Comparison of ENCODE assay signal across 8 mouse cellular contexts in the genomic region with DNA sequence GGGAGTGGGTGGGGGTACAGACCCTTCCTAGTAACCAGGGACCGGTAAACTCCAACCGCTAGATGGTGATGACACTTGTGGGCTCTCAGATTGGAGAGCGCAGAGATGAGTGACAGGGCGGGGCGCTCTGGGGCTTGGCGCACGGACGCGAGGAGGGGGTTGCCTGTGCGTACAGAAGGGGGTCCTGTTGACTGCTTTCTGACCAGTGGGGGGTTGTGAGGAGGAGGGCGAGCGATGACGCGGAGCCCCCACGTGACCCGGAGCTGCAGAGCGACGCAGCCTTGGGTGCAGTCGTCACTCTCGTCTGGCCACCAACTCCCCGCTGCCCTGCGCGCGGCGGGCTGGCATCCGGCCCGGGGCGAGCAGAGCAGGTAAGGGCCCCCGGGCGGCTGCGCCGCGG. TPM values are rescaled to one million over a fixed set of nuclear protein-coding genes. Genes with fewer than 3 reads are reported as not detected.
A peak's percentile ranks its signal among the peaks of the same experiment; 100 is the strongest.
DNase-seq lines count a peak whose midpoint lies in the region; ATAC-seq and TF ChIP-seq lines count a peak whose summit lies in the region.

Armcx4 (plus strand) TSS at position 253 of the 400 bp plus-strand sequence.

- peak; percentile 18 for DNase-seq in NIH3T3 (ENCODE audit: low read depth)
- peak; percentile 83 for DNase-seq in cerebellum, adult 2 months
- peak; percentile 78 for DNase-seq in heart, postnatal 4 days
- DNase-seq in layer of hippocampus, adult 18-20 months (ENCODE audit: low spot score in 2 of 2): peak; percentile 50 to 68
- peak; percentile 46 for DNase-seq in thymus, adult 2 months

- WGBS in cerebellum, adult 2 months: 11% methylated on average over 25 of the region's 33 CpGs
- WGBS in liver, embryonic 16.5 days (ENCODE audit: insufficient replicate concordance): 10% methylated on average over 31 of the region's 33 CpGs
- 12% methylated on average over 15 of the region's 33 CpGs for WGBS in neural tube, embryonic 13.5 days
- WGBS in thymus, adult 2 months: 3% methylated on average over 18 of the region's 33 CpGs

- peak within 1 kb of the TSS; percentile 49 for H3K4me2 ChIP-seq in liver, embryonic 16.5 days (ENCODE audit: low read depth, low read length)
- peak within 1 kb of the TSS; percentile 67 for H3K4me2 ChIP-seq in neural tube, embryonic 13.5 days

- no peaks in the 10 kb centered on the region for H3K27me3 ChIP-seq in cerebellum, adult 2 months (ENCODE audit: control insufficient read depth, insufficient read depth, low read length)
- H3K27me3 ChIP-seq in liver, embryonic 16.5 days (ENCODE audit: control insufficient read depth, insufficient read depth, low read depth, low read length): peaks cover 7% of the 10 kb centered on the region
- H3K27me3 ChIP-seq in neural tube, embryonic 13.5 days: peaks cover 3% of the 10 kb centered on the region; the same call in 1 of the 2 replicates
- H3K27me3 ChIP-seq in thymus, adult 2 months (ENCODE audit: control insufficient read depth, insufficient read depth, low read length): no peaks in the 10 kb centered on the region

- no peak for TF ChIP-seq CTCF in cerebellum, adult 2 months (IDR thresholded peaks at IDR 0.05; ENCODE audit: borderline replicate concordance, insufficient read depth, low read depth, low read length)
- TF ChIP-seq CTCF in thymus, adult 2 months (IDR thresholded peaks at IDR 0.05; ENCODE audit: borderline replicate concordance, control insufficient read depth, extremely low read depth, insufficient read depth, low read length, poor library complexity): no peak

- H3K9ac ChIP-seq in liver, embryonic 16.5 days (ENCODE audit: low read depth, low read length): no peak within 1 kb of the TSS
- H3K9ac ChIP-seq in neural tube, embryonic 13.5 days: peak within 1 kb of the TSS; percentile 80

- H3K36me3 ChIP-seq in liver, embryonic 16.5 days (ENCODE audit: control insufficient read depth, insufficient read depth): no peaks in the 10 kb centered on the region
- peaks cover 27% of the 10 kb centered on the region for H3K36me3 ChIP-seq in neural tube, embryonic 13.5 days
- H3K36me3 ChIP-seq in thymus, adult 2 months (ENCODE audit: control insufficient read depth, insufficient read depth, low read length): no peaks in the 10 kb centered on the region

- ATAC-seq in frontal cortex, adult (ENCODE audit: low TSS enrichment): peak; percentile 89
- ATAC-seq in liver, embryonic 16.5 days (ENCODE audit: low read depth): peak; percentile 58; the same call in 1 of the 2 replicates
- peak; percentile 95 for ATAC-seq in neural tube, embryonic 13.5 days (ENCODE audit: low read depth)

- peak within 1 kb of the TSS; percentile 71 for H3K4me3 ChIP-seq in cerebellum, adult 2 months (replicated peaks; ENCODE audit: insufficient read depth, low read depth, low read length)
- H3K4me3 ChIP-seq in liver, embryonic 16.5 days (ENCODE audit: low read depth, low read length): peak within 1 kb of the TSS; percentile 43
- peak within 1 kb of the TSS; percentile 54 for H3K4me3 ChIP-seq in neural tube, embryonic 13.5 days
- H3K4me3 ChIP-seq in thymus, adult 2 months (ENCODE audit: control insufficient read depth, insufficient read depth, low read length): peak within 1 kb of the TSS; percentile 96

- no peaks in the 10 kb centered on the region for H3K9me3 ChIP-seq in liver, embryonic 16.5 days (replicated peaks; ENCODE audit: control insufficient read depth, low read length)
- H3K9me3 ChIP-seq in neural tube, embryonic 13.5 days: no peaks in the 10 kb centered on the region

- H3K4me1 ChIP-seq in cerebellum, adult 2 months (ENCODE audit: control insufficient read depth, insufficient read depth, low read length): peaks cover 4% of the 10 kb centered on the region; the same call in 1 of the 2 replicates
- H3K4me1 ChIP-seq in liver, embryonic 16.5 days (ENCODE audit: control insufficient read depth, low read depth, low read length): no peaks in the 10 kb centered on the region
- H3K4me1 ChIP-seq in neural tube, embryonic 13.5 days (replicated peaks): peaks cover 14% of the 10 kb centered on the region
- H3K4me1 ChIP-seq in thymus, adult 2 months (replicated peaks; ENCODE audit: control insufficient read depth, insufficient read depth, low read length): peaks cover 3% of the 10 kb centered on the region; the same call in 1 of the 2 replicates

- peak within 1 kb of the TSS; percentile 49 for H3K27ac ChIP-seq in cerebellum, adult 2 months (ENCODE audit: insufficient read depth, low read length)
- no peak within 1 kb of the TSS for H3K27ac ChIP-seq in liver, embryonic 16.5 days (ENCODE audit: low read length)
- H3K27ac ChIP-seq in neural tube, embryonic 13.5 days (replicated peaks): peak within 1 kb of the TSS; percentile 93
- H3K27ac ChIP-seq in thymus, adult 2 months (ENCODE audit: control insufficient read depth, insufficient read depth, low read length): no peak within 1 kb of the TSS

- peak; percentile 47; the same call in 1 of the 2 replicates for TF ChIP-seq POLR2A in cerebellum, adult 2 months (IDR thresholded peaks at IDR 0.05; ENCODE audit: borderline replicate concordance, insufficient read depth, low read length)
- no peak for TF ChIP-seq POLR2A in thymus, adult 2 months (IDR thresholded peaks at IDR 0.05; ENCODE audit: control insufficient read depth, extremely low read depth, insufficient read depth, low read length, poor library complexity)

RNA-seq across cellular contexts. Expression of gene Armcx4, which starts in this region (rescaled TPM):
- polyA plus RNA-seq in cerebellum, adult 2 months (2012; rRNA removed): 15.2 and 15.8 TPM in 2 replicates
- total RNA-seq in heart, postnatal 4 days (2021): 10 to 100 TPM; 42.8 to 47.1 TPM
- total RNA-seq in layer of hippocampus, adult 18-20 months (2021): 10 to 100 TPM; 31.6 to 32.8 TPM
- polyA plus RNA-seq in liver, embryonic 16.5 days (2015; fragmentation: Nextera tagmentation; extraction: Ambion mirVana): 0.30 and 0.42 TPM in 2 replicates
- polyA plus RNA-seq in neural tube, embryonic 13.5 days (2015; fragmentation: Nextera tagmentation; extraction: Ambion mirVana): 5.6 and 5.7 TPM in 2 replicates
- polyA plus RNA-seq in thymus, adult 2 months (2012; rRNA removed): 0.70 and 0.73 TPM in 2 replicates

Comparison
In these comparisons a context has a peak if more than half of its experiments do, and no peak if none do; other contexts are left out.
1. Peak in ATAC-seq, H3K4me3 ChIP-seq and H3K4me2 ChIP-seq in liver, embryonic 16.5 days; RNA of the gene not detected or under 1 TPM.
2. Peak in DNase-seq and H3K4me3 ChIP-seq in thymus, adult 2 months; RNA of the gene not detected or under 1 TPM.
3. DNase-seq: peak in every context shown above with its lines; median percentile 83 in cerebellum, adult 2 months; 78 in heart, postnatal 4 days; 59 in layer of hippocampus, adult 18-20 months; 46 in thymus, adult 2 months; 18 in NIH3T3.
4. H3K27ac ChIP-seq: peak in cerebellum, adult 2 months (single experiment) and neural tube, embryonic 13.5 days (single experiment); none in liver, embryonic 16.5 days (single experiment) and thymus, adult 2 months (single experiment).
5. H3K4me3 ChIP-seq: peak in every context shown above with its lines; median percentile 96 in thymus, adult 2 months; 71 in cerebellum, adult 2 months; 54 in neural tube, embryonic 13.5 days; 43 in liver, embryonic 16.5 days.
6. Peak in every context shown above with its lines, with median percentiles within 50 percentile points of each other: ATAC-seq.